Mouse (Mus musculus) left cerebral cortex, adult 6 months (tissue): Measurements from ENCODE around the gene Fam13c. TPM values are rescaled to one million over a fixed set of nuclear protein-coding genes. Genes with fewer than 3 reads are reported as not detected.

Source experiments
- long read RNA-seq, 2 experiments: library from polyadenylated mRNA; unstranded; transcript quantifications; one replicate each; pipeline ENCODE4 v2.0.0; 2019 to 2020
- polyA plus RNA-seq: library from polyadenylated mRNA; unstranded; fragments of <200 nt; fragmentation: Nextera tagmentation; gene quantifications from 2 replicates; pipeline ENCODE4 v1.2.3, GENCODE M21; 2021

The Fam13c gene
- 23.5 and 25.9 TPM in 2 replicates for polyA plus RNA-seq
- long read RNA-seq, experiment 1, full-length matches to known transcripts, result 94 of 218 reads
- long read RNA-seq, experiment 1, partial matches to known transcripts, result 48 of 218 reads
- long read RNA-seq, experiment 1, other reads (novel, unspliced or antisense), result 76 of 218 reads
- long read RNA-seq, experiment 2, partial matches to known transcripts, result 54 of 69 reads
- long read RNA-seq, experiment 2, other reads (novel, unspliced or antisense), result 8 of 69 reads

GRCm38 (mm10) chr10:70439676-70440521 lies at the start of gene Fam13c:
TSS of gene Fam13c (plus strand) at chr10:70440481.

Other genes starting within 250 kb of the Fam13c start
- 0.67 and 1.0 TPM in 2 replicates for gene Mrln, start 235.8 kb upstream of the Fam13c start, polyA plus RNA-seq
- gene Slc16a9, start 195.4 kb upstream of the Fam13c start, polyA plus RNA-seq, result 0.64 and 1.3 TPM in 2 replicates
- gene Phyhipl, start 215.5 kb downstream of the Fam13c start, polyA plus RNA-seq, result 228 and 278 TPM in 2 replicates